13 mouse cellular contexts compared by ENCODE assay signal in genomic region chr13:58786476-58786875, GRCm38 (mm10). TPM values are rescaled to one million over a fixed set of nuclear protein-coding genes. Genes with fewer than 3 reads are reported as not detected.
DNase-seq lines count a peak whose midpoint lies in the region; ATAC-seq lines count a peak whose summit lies in the region.
"Had no signal": no experiment of that assay in that cellular context is flagged by ENCODE, and none has a peak within 500 bp of the region (broad histone marks: within the 10 kb centered on the region; RNA-seq: fewer than 3 reads in every experiment).

No protein-coding gene starts in this region.

- H3K4me2 ChIP-seq in hindbrain, embryonic 11.5 days (replicated peaks; ENCODE audit: low read depth, low read length) = no peak overlapping the region
- H3K4me2 ChIP-seq in hindbrain, embryonic 16.5 days (ENCODE audit: low read length) = no peak overlapping the region
- H3K4me2 ChIP-seq in forebrain, embryonic 12.5 days = no peak overlapping the region
- H3K4me2 ChIP-seq: liver, embryonic 15.5 days; midbrain, embryonic 12.5 days had no signal

- H3K27ac ChIP-seq in hindbrain, embryonic 11.5 days (ENCODE audit: low read depth, low read length) = no peak overlapping the region
- no peak overlapping the region for H3K27ac ChIP-seq in hindbrain, embryonic 16.5 days (ENCODE audit: low read depth, low read length)
- H3K27ac ChIP-seq in forebrain, embryonic 12.5 days = no peak overlapping the region
- H3K27ac ChIP-seq: heart, adult 2 months; liver, embryonic 15.5 days; midbrain, embryonic 12.5 days had no signal

- H3K36me3 ChIP-seq in hindbrain, embryonic 11.5 days (ENCODE audit: control insufficient read depth, insufficient read depth, low read length) = no peaks in the 10 kb centered on the region
- no peaks in the 10 kb centered on the region for H3K36me3 ChIP-seq in hindbrain, embryonic 16.5 days (ENCODE audit: control insufficient read depth, insufficient read depth, low read length)
- no peaks in the 10 kb centered on the region for H3K36me3 ChIP-seq in forebrain, embryonic 12.5 days (replicated peaks)
- H3K36me3 ChIP-seq: liver, embryonic 15.5 days; midbrain, embryonic 12.5 days had no signal

- 13% methylated on average over 3 of the region's 3 CpGs for WGBS in hindbrain, embryonic 11.5 days
- WGBS in hindbrain, embryonic 16.5 days = 19% methylated on average over 3 of the region's 3 CpGs
- 8% methylated on average over 3 of the region's 3 CpGs for WGBS in forebrain, embryonic 12.5 days

- no peak overlapping the region for H3K4me3 ChIP-seq in hindbrain, embryonic 11.5 days (ENCODE audit: low read depth, low read length)
- no peak overlapping the region for H3K4me3 ChIP-seq in hindbrain, embryonic 16.5 days (ENCODE audit: low read length)
- no peak overlapping the region for H3K4me3 ChIP-seq in forebrain, embryonic 12.5 days (replicated peaks)
- H3K4me3 ChIP-seq: heart, adult 2 months; liver, embryonic 15.5 days; midbrain, embryonic 12.5 days had no signal

- DNase-seq in hindbrain, embryonic 11.5 days (ENCODE audit: low spot score) = peak; percentile 38
- peak; percentile 87 for DNase-seq in brain, adult 2 months (ENCODE audit: low read depth, low spot score)
- DNase-seq in embryo, embryonic 11 days = peak; percentile 67
- DNase-seq: heart, adult 2 months; kidney, adult 2 months; thymus, adult 2 months had no signal

- ATAC-seq in hindbrain, embryonic 11.5 days (ENCODE audit: low FRiP score) = no peak
- ATAC-seq in hindbrain, embryonic 16.5 days = no peak
- peak; percentile 89; the same call in 1 of the 2 replicates for ATAC-seq in cerebellum, adult (ENCODE audit: insufficient number of reproducible peaks, low FRiP score, low TSS enrichment)
- no peak for ATAC-seq in inflammation-experienced regulatory T-cells, adult 6 months
- no peak for ATAC-seq in forebrain, embryonic 12.5 days (ENCODE audit: low FRiP score)
- ATAC-seq: forebrain, embryonic 16.5 days had no signal

- no peaks in the 10 kb centered on the region for H3K9me3 ChIP-seq in hindbrain, embryonic 11.5 days (ENCODE audit: control insufficient read depth, low read length)
- no peaks in the 10 kb centered on the region for H3K9me3 ChIP-seq in hindbrain, embryonic 16.5 days (ENCODE audit: control insufficient read depth, low read length)
- no peaks in the 10 kb centered on the region for H3K9me3 ChIP-seq in forebrain, embryonic 12.5 days
- H3K9me3 ChIP-seq: liver, embryonic 15.5 days; midbrain, embryonic 12.5 days had no signal

- H3K4me1 ChIP-seq in hindbrain, embryonic 11.5 days (replicated peaks; ENCODE audit: control insufficient read depth, insufficient read depth, low read length) = no peaks in the 10 kb centered on the region
- H3K4me1 ChIP-seq in hindbrain, embryonic 16.5 days (ENCODE audit: control insufficient read depth, insufficient read depth, low read depth, low read length) = no peaks in the 10 kb centered on the region
- H3K4me1 ChIP-seq in forebrain, embryonic 12.5 days = peaks cover 3% of the 10 kb centered on the region; the same call in 1 of the 2 replicates
- H3K4me1 ChIP-seq: liver, embryonic 15.5 days; midbrain, embryonic 12.5 days had no signal

- H3K27me3 ChIP-seq in hindbrain, embryonic 11.5 days (ENCODE audit: control insufficient read depth, insufficient read depth, low read length) = no peaks in the 10 kb centered on the region
- H3K27me3 ChIP-seq in hindbrain, embryonic 16.5 days (replicated peaks; ENCODE audit: control insufficient read depth, insufficient read depth, low read length) = no peaks in the 10 kb centered on the region
- H3K27me3 ChIP-seq in forebrain, embryonic 12.5 days = no peaks in the 10 kb centered on the region
- H3K27me3 ChIP-seq: liver, embryonic 15.5 days; midbrain, embryonic 12.5 days had no signal

- H3K9ac ChIP-seq in hindbrain, embryonic 11.5 days (ENCODE audit: low read depth, low read length) = no peak overlapping the region
- H3K9ac ChIP-seq in hindbrain, embryonic 16.5 days (ENCODE audit: low read depth, low read length) = no peak overlapping the region
- no peak overlapping the region for H3K9ac ChIP-seq in forebrain, embryonic 12.5 days
- H3K9ac ChIP-seq: liver, embryonic 15.5 days; midbrain, embryonic 12.5 days had no signal

RNA-seq across cellular contexts. Expression of gene Ntrk2, which starts 19.9 kb away (rescaled TPM):
- 51.5 and 54.3 TPM in 2 replicates for polyA plus RNA-seq in hindbrain, embryonic 11.5 days (2014; fragmentation: Nextera tagmentation; extraction: Ambion mirVana)
- 137 and 146 TPM in 2 replicates for polyA plus RNA-seq in hindbrain, embryonic 16.5 days (2015; fragmentation: Nextera tagmentation; extraction: Ambion mirVana)
- under 1 TPM in 1 of 3 experiments, not detected in 2; 0.07 TPM for polyA plus RNA-seq in inflammation-experienced regulatory T-cells, adult 6 months (2017; shearing (Covaris generic))
- 46.6 and 51.7 TPM in 2 replicates for polyA plus RNA-seq in forebrain, embryonic 12.5 days (2016; fragmentation: Nextera tagmentation; extraction: Ambion mirVana)

Comparison
In these comparisons a context has a peak if more than half of its experiments do, and no peak if none do; other contexts are left out.
1. RNA of gene Ntrk2, which starts 19.9 kb away (polyA plus RNA-seq): 137 to 146 TPM in hindbrain, embryonic 16.5 days, 46.6 to 51.7 TPM in forebrain, embryonic 12.5 days and 51.5 to 54.3 TPM in hindbrain, embryonic 11.5 days; 0.07 TPM in inflammation-experienced regulatory T-cells, adult 6 months; every median in the first group is over 10 times any median in the second.
2. Peak in every context shown above with its lines, with median percentiles within 50 percentile points of each other: DNase-seq.